Mouse (Mus musculus): Measurements from ENCODE around the gene Etv1.

GRCm38 (mm10) chr12:38807031-38807430 lies 27.9 kb downstream of the Etv1 start:
- TF ChIP-seq CTCF (IDR thresholded peaks at IDR 0.05; ENCODE audit: low read depth), result no peak
- TF ChIP-seq EP300 (IDR thresholded peaks at IDR 0.05; ENCODE audit: low read depth), result no peak
